Mouse (Mus musculus) gastrocnemius, postnatal 4 days (tissue): ENCODE data around the gene Slc25a16. TPM values are rescaled to one million over a fixed set of nuclear protein-coding genes. Genes with fewer than 3 reads are reported as not detected.

ENCODE experiments used
- DNase-seq, 2 experiments: peaks; one replicate each; pipeline ENCODE4 v3.0.0; 2021 to 2022; ENCODE audit warnings: low spot score in 2 of 2, mixed read lengths in 2 of 2
- long read RNA-seq, 2 experiments: library from polyadenylated mRNA; stranded (forward); transcript quantifications; one replicate each; pipeline ENCODE4 v2.0.0; 2021
- total RNA-seq, 2 experiments: library from RNA; stranded (reverse); gene quantifications; 2 replicates each; pipeline ENCODE4 v1.2.3; 2021

Slc25a16 gene
- 10 to 100 TPM; 20.6 to 23.1 TPM for total RNA-seq
- long read RNA-seq, experiment 1, transcript Slc25a16-201 (9 exons, 3,145 nt), result major isoform, 34 of 46 reads
- long read RNA-seq, experiment 1, partial matches to known transcripts, result 1 of 46 reads
- long read RNA-seq, experiment 1, other reads (novel, unspliced or antisense), result 10 of 46 reads
- long read RNA-seq, experiment 2, transcript Slc25a16-201 (9 exons, 3,145 nt), result major isoform, 40 of 48 reads
- long read RNA-seq, experiment 2, partial matches to known transcripts, result 3 of 48 reads
- long read RNA-seq, experiment 2, other reads (novel, unspliced or antisense), result 4 of 48 reads

DNA sequence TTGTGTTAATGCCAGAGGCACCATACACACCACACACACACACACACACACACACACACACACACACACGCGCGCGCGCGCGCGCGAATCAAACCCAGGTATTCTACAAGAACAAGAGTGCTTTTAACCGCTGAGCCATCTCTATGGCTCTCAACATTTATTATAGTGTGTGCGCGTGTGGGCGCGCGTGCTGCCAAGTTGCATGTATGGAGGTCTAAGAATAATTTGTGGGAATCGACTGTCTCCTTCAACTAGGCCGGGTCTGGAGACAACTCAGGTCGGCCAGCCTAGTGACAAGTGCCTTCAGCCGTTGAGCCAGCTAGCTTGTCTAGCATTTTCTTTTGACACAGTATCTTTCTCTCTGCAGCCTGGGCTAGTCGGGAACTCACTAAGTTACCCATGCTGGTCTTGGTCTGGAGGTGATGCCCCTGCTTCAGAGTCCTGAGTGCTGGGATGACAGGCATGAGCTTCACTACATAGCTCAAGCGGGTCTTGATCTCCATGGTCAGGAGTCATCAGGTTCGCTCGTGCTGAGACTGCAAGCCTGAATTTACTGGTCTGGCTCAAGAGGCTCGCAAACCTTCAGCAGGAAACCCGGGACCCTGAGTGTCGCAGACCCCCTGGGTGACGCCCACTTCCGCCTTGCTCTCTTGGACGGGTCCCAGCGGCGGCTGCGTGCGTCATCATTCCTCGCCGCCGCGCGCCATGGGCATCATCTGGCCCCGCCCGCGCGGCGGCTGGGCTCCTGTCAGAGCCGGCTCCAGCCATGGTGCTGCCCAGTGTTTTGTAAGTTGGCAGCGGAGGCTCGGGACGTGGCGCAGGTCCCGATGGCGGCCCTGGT lies at the start of gene Slc25a16:
Gene Slc25a16 (plus strand): TSS at position 709 of the 841 bp plus-strand sequence.
- peak; percentile 90 to 91 for DNase-seq

DNA sequence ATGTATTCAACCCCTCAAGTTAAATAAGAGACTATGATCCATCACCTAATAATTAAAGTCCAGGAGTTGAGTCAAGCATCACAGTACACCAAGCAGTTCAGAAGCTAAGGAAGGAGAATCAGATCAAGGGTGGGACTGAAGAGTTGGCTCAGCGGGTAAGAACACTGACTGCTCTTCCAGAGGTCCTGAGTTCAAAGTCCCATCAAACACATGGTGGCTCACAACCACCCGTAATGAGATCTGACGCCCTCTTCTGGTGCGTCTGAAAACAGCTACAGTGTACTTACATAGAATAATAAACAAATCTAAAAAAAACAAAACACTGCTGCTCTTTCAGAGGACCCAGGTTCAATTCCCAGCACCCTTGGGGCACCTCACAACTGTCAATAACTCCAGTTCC lies 45.6 kb upstream of the Slc25a16 start:
- DNase-seq, result no peak

DNA sequence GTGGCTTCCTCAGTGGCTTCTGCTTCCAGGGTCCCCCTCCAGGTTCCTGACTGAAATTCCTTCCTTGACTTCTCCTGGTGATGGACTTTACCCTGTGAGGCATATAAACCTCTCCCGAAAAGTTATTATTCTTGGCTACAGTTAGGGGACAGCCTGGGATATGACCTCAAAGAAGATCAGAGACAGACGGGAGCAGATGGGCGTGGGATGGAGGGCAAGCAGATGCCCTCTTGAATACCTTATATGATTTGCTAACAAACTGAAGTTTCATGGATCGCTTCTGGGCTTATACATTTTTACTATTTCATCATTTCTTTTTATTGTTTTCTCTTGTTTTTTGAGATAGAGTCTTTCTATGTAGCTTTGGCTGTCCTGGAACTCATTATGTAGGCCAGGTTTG lies 44.9 kb upstream of the Slc25a16 start:
- DNase-seq, result no peak

DNA sequence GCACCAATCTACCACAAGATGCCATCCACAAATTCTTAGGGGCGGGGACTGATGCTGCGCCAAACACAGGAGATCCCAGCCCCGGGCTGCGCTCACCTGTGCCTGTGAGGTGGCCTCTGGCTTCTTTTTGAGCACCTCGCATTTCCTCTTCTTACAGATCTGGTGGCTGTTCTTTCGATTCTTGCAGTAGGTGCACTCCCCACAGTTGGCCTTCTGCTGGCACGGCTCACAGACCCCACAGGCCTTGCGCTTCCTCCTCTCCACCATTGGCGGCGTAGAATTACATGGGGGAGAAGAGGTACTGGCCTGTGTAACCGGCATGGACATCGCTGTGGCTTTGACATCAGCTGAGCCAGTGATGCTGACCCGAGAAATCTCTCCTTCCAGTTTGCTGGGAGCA lies 42.4 kb upstream of the Slc25a16 start:
- no peak for DNase-seq

DNA sequence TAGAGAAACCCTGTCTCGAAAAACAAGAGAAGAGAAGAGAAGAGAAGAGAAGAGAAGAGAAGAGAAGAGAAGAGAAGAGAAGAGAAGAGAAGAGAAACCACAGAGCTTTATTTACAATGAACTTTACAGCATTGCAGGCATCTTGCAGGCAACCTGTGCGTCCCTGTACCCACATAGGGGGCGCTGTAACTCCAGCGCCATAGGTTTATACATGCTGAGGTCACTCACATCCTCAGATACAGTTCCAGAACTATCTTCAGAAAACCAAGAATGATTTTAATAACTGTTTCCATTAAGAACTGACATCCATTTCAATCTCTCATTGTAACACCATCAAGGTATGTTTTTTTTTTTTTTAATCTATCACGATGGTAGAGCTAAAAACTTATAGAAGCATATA lies 39.2 kb upstream of the Slc25a16 start:
- no peak for DNase-seq

DNA sequence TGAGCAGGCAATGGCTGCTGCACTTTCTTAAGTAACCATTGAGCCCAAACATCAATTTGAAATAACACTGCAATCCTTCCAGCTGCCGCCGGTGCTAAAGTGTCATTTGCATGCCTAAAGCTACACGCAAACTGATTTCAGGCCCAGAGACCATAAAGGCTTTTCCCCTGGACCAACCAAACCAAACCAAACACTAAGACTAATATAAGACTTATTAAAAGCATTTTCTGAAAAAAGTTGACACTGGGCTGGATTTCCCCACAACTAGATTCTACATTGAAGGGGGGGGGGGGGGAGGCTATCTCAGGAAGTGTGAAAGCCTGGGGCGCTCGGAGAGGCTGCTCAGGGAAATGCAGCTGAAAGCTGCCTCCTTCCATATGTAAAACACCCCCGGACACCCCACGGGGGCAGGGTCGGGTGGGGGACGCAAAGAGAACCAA lies 36.5 kb upstream of the Slc25a16 start:
- DNase-seq, result peak in 1 of 2 experiments; percentile 19

DNA sequence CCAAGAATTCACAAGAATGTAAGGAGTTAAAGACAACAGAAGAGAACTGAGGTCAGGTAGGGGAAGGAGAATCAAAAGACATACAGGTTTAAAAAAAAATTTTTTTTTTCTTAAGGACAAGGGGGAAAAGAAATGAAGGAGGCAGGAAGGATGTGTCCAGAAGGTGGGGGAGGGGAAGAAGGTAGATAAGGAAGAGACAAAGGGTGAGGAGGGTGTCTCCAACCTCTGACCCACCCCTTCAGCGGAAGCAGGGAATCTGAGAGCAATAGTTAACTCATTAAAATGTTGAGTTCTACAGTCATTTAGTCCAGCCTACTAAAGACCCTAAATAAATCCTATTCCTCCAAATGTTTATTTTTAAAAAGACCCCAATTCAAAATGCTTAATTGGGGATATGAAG lies 35.9 kb upstream of the Slc25a16 start:
- no peak for DNase-seq

DNA sequence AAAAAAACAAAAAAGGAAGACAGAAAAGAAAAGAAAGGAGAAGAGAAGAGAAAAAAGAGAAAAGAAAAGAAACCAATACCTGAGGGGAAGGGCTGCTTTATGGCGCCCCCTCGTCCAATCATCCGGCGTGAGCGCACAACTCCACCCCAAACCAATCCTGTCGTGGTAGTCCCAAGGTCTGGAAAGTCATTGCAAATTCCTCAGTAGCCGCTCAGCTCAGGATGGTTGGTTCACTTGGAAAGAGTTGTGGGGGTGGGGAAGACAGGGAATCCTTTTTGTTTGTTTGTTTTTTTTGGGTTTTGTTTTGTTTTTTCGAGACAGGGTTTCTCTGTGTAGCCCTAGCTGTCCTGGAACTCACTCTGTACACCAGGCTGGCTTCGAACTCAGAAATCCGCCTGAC lies 35.0 kb upstream of the Slc25a16 start:
- no peak for DNase-seq

DNA sequence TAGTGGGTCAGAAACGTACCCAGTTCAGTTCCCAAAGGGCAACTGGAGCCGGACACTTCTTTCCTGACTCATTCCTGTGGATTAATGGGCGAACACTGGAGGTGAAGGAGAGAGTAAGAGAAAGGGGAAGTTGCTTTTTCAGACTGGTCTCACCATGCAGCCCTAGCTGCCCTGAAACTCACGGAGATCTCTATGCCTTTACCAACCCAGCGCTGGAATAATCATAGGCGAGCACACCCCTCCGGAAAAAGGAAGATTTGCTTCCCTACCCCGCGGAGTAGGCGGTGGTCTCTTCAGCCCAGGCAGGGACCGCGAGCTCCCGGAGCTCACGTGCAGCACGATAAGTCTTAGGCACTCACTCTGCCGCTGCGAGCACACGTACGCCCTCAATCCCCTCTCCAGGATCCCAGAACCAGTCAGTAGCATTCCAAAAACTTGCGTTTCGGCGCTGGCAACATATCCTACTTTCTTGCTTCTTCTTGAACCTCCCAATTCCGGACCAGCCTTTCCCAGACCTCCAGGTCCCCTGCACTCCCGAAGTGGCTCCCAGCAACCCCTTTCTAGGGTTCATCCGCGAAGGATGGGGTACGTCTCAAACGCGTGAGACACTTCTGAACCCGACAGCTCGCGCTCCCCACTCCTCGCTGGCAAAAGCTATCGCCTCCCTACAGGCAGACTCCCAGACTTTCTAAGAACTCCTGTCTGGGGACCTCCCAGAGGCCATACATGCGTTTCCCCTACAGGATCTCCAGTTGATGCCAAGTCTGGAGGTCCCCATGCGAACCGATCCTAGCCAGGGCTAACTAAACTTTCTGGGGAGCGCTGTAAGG lies 34.2 kb upstream of the Slc25a16 start:
- DNase-seq, result peak in 1 of 2 experiments; percentile 19

DNA sequence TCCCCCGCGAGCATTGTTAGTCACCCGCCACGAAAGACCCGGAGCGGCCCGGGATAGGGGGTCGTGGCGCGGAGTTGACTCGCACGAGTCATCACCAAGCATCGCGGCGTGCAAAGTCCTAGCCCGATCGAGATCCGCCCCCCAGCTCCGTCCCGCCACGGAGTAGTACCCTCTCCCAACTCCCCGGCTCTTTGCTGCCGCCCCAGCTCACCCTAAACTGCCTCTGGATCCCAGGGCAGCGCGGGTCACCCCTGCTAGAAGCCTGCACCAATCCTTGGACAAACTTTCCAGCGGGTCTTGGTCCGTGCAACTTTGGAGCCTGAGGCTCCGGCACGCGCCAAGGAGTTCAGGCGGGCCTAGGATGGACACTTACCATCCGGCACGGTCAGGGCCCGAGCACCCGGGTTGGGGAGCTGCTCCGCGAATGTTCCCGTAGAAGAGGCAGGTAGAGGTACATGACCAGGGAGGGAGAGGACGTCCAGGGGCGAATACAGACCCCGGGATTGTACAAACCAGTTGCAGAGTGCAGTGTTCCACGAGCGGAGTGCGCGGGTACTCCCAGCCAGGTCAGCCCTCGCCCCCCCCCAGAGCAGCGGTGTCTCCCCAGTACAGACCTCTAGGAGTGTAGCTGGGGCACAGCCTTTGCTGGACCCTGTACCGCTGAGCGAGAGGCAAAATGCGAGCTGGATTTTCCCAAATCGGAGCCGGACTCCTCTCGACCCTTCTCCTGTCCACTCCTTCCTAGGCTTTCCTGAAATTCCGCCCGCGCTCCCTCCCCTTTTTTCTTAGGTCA lies 33.4 kb upstream of the Slc25a16 start:
- peak; percentile 50 to 66 for DNase-seq

DNA sequence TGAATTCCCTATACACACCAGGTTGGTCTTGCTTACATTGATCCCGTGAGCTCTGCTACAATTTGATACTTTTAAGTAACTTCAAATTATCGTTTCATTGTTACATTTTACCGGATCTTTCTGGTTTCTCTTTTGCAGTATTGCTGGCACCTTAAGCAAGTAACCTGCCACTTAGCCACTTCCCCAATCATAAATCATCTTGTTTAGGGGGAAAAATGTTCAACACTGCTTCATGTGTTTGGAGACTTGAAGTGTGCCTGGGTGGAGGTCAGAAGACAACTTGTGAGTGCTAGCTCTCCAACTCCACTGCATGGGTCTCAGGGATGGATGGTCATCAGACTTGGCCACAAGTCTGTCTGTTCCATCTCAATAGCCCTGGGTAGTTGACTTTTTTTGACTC lies 29.4 kb upstream of the Slc25a16 start:
- DNase-seq, result no peak

DNA sequence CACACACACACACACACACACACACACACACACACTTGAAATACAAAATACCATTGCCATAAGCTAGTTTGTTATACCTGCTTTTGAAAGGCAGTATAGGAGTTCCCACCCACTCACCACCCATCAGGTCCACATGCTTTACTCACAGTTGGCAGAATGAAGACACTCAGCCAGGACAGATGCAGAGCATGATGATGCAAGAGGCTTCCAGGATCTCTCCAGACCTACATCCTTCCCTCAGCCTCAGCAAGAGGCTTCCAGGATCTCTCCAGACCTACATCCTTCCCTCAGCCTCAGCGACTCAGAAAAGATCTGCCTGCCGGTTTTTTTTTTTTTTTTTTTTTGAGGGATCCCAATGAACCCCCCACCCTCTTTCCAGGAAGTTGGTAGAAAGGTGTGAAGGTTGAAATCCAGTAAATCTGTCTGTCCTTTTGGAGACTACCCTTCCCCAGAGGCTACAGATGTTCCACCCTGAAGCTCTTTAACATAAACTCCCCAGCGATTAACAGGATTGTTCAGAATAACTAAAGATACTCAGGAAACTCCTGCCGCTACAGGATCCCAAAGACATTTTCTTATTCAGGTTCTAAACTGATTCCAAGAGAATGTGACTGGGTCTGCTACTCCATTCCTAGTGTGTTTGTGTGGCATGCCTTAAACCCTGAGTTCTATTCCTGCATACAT lies 27.7 kb upstream of the Slc25a16 start:
- no peak for DNase-seq

DNA sequence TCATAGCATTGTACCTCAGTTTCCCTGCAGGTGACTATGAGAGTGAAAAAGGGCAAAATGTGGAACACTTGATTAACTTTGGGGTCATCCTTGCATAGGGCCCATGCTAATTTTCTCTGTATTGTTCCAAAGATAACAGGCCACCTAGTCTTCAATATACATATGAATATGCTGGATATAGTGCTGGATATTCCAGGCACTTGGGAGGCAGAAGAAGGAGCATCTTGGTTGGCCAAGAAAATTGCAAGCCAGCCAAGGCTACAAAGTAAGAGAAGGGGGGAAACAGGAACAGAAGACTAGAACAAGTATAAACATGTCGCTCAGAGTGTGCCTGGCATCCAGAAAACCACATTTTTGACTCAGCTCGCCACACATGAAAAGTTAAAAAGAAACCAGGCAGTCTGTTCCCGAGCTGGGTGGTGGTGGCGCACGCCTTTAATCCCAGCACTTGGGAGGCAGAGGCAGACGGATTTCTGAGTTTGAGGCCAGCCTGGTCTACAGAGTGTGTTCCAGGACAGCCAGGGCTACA lies 27.0 kb upstream of the Slc25a16 start:
- no peak for DNase-seq

DNA sequence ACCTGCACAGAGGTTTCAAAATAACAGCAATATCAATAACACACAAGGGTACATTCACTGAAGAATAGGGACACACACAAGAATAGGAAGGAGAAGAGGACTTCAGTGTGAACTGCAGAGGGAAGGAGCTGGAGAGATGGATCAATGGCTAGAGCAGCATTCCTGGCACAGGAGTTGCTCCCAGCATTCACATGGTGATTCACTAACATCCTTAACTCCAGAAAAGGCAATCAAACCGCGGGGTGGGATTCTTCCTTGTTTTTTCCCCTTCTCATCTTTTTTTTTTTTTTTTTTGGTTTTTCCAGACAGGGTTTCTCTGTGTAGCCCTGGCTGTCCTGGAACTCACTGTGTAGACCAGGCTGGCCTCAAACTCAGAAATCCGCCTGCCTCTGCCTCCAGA lies 26.0 kb upstream of the Slc25a16 start:
- no peak for DNase-seq

DNA sequence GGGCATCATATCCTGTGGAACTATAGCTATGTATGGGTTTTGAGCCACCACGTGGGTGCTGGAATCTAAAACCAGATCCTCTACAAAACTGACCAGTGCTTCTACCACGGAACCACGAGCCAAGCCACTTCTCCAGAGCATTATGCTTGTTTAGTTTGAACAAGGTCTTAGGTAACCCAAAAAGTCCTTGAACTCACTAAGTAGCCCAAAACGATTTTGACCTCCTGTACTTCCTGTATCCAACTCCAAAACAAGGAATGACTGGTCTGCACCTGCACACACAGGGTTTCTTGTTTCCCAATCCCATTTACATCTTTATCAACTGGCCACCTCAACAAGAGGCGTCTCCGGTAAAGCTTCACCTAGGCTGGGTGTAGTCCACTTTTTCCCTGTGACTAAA lies 25.0 kb upstream of the Slc25a16 start:
- DNase-seq, result no peak

DNA sequence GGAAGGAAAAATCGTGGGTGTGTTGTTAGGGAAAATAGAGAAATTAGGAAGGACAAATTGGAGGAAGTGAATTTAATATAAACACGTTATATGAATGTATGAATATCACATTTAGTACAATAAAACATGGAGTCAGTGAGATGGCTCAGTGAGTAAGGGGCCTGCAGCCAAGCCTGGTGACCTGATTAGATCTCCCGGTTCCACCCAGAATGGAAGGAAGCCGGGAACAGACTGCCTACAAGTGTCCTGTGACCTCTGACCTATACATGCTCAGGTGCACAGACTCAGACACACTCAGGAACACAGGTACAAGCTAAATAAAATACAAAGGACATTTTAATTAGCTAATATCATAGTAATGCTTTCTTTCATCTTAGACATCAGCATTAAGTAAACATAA lies 24.4 kb upstream of the Slc25a16 start:
- DNase-seq, result no peak

DNA sequence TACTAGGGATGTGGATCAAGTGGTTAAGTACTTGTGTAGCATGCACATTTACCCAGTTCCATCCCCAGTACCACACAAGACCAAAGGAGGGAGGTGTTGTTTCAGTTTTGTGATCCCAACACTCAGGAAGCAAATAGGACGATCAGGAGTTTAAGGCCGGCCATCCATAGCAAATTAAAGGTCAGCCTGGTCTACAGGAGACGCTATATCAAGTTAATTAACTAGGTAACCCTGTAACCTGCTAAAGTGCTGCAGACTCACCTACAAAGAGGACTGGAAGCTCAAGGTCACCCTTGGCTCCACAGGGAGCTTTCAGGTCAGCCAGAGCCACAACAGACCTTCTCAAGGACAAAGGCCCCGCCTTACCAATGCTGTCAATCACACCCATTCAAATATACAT lies 23.7 kb upstream of the Slc25a16 start:
- DNase-seq, result no peak

DNA sequence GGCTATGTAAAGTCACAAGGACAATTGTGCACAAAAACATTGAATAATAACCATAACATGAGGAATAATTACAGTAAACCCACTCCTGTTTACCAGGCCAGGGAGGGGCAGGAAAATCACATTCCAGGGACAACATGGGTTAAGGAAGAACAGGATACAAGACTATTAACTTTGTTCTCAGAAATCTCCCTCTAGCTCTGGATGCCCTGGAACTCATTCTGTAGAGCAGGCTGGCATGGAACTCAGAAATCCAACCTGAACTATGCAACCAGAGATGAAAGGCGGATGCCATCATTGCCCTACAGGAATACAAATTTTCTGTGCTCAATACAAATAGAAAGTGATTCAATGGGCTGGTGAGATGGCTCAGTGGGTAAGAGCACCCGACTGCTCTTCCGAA lies 23.0 kb upstream of the Slc25a16 start:
- no peak for DNase-seq

DNA sequence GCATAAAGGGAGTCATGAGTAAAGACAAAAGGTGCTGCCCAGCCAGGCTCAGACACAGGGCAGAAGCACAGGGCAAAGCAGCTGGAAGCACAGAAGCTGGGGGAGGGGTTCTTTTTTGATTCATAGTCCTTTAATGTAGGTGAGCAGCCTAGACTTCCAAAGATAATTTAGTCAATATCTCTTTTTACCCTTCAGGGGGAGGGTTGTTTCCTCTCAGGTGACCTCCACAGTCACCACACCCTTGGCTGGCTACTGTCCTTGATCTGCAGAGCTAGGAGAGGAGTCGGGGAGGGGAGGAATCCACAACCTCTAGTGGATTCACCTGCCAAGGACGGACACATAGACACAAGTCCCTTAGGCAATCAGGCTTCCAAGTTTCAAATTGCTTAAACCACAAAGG lies 22.4 kb upstream of the Slc25a16 start:
- no peak for DNase-seq

DNA sequence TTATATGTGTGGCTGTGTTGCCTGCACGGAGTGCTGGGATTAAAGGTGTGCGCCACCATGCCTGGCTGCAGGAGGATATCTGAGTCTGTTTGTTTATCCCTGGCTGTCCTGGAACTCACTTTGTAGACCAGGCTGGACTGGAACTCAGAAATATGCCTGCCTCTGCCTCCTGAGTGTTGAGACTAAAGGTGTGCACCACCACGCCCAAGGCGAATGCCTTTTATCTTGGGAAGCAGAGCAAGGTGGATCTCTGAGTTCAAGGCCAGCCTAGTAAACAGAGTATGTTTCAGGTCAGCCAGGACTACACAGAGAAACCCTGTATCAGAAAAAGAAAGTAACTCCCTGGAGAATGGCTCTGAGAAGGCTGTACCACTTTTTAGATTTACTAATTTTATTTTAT lies 20.3 kb upstream of the Slc25a16 start:
- DNase-seq, result no peak
